Mouse (Mus musculus): ENCODE data around the gene Cul9. TPM values are rescaled to one million over a fixed set of nuclear protein-coding genes. Genes with fewer than 3 reads are reported as not detected.

Cul9 gene
- polyA plus RNA-seq, 1 experiment from 2014 or later: 10.6 TPM

DNA sequence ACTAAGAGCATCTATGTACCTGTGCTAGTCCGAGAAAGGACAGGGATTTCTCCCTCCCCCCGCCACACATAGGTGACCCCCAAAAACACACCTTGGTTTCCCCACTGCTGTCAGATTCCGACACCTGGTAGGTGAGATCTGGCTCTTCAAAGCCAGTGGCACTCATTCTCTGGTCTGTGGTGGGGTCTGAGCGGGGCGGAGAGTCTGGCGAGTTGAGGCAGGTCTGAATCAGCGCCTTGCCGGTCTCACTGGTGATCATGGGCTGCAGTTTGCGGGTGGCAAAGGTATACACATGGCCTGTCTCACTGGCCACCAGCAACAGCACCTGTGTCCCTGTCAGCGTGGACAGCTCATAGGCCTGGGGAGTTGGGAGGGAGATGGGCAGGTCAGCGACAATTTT is 7.3 kb upstream of the Cul9 start:
- Histone ChIP-seq H3K27me3 (no peaks in the 10 kb centered on the region), H3K4me1 (peaks cover 42% of the 10 kb centered on the region), H3K4me3 (replicated peaks) (peak overlapping the region; percentile 96), H3K9me3 (replicated peaks) (no peaks in the 10 kb centered on the region), H3K36me3 (peaks cover 38% of the 10 kb centered on the region), H3K27ac (replicated peaks) (peak overlapping the region; percentile 97), H3K9ac (peak overlapping the region; percentile 100; the same call in 1 of the 2 replicates), H3K4me2 (replicated peaks) (peak overlapping the region; percentile 79)
- no peak for ATAC-seq (ENCODE audit: insufficient number of reproducible peaks, low FRiP score, low TSS enrichment, low read depth)
- WGBS: 38% methylated on average over 11 of the region's 11 CpGs

DNA sequence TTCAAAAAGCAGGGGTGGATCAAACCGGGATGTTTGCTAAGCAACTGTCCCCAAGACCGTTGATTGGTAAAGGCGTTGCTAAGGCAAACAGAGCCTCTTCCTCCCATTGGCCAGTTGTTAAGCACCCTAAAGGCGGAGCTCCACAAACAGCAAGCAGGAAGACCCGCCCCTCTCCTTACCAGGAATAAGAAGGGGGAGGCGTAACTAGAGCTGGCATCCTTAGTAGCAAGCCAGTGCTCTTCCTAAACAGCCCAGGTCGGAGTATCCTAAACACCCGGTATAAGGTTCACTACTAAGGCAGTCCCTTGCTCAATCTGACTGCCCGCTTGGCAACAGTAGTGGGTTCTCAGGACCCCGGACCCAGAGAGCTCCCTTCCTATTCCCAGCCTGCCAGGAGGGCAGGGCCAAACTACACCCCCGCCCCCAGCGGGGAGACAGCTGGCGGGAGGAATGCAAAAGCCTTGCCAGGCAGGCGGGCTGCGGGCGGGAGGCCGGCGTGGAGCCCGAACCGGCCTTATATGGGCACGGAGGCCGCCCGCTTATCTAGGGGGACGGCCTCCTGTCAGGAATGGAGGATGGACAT is 6.7 kb upstream of the Cul9 start:
- H3K9ac ChIP-seq: no peak overlapping the region
- ATAC-seq (ENCODE audit: insufficient number of reproducible peaks, low FRiP score, low TSS enrichment, low read depth): peak; percentile 84
- H3K4me1 ChIP-seq: peaks cover 43% of the 10 kb centered on the region
- H3K4me3 ChIP-seq (replicated peaks): peak overlapping the region; percentile 96
- H3K4me2 ChIP-seq (replicated peaks): peak overlapping the region; percentile 79
- no peaks in the 10 kb centered on the region for H3K27me3 ChIP-seq
- WGBS: 4% methylated on average over 24 of the region's 24 CpGs
- H3K36me3 ChIP-seq: peaks cover 41% of the 10 kb centered on the region
- H3K27ac ChIP-seq (replicated peaks): peak overlapping the region; percentile 97
- H3K9me3 ChIP-seq (replicated peaks): no peaks in the 10 kb centered on the region

DNA sequence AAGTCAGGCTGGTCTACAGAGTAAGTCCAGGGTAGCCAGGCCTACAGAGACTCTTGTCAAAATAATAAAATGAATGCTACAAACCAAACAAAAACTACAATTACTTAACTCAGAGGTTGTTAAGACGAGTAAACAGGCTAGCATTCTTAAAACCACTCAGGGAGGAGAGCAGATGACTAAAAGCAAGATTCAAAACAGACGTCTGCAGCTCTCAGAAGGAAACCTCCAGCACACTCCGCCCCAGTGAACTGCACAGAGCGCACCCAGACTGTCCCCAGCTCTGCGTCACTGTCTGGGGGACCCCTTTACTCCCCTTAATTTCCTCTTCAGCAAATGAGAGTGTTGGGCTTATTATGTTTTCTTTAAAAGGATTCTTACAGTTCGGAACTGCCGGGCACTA is 6.0 kb upstream of the Cul9 start:
- Histone ChIP-seq H3K27ac (replicated peaks) (0 out of 2 replicates have a peak overlapping the region, but pooled peaks have one; percentile 97), H3K9me3 (replicated peaks) (no peaks in the 10 kb centered on the region), H3K36me3 (peaks cover 41% of the 10 kb centered on the region), H3K27me3 (no peaks in the 10 kb centered on the region), H3K4me3 (replicated peaks) (no peak overlapping the region), H3K4me1 (peaks cover 41% of the 10 kb centered on the region), H3K4me2 (replicated peaks) (no peak overlapping the region), H3K9ac (no peak overlapping the region)
- ATAC-seq (ENCODE audit: insufficient number of reproducible peaks, low FRiP score, low TSS enrichment, low read depth): no peak
- WGBS: 64% methylated on average over 7 of the region's 7 CpGs

DNA sequence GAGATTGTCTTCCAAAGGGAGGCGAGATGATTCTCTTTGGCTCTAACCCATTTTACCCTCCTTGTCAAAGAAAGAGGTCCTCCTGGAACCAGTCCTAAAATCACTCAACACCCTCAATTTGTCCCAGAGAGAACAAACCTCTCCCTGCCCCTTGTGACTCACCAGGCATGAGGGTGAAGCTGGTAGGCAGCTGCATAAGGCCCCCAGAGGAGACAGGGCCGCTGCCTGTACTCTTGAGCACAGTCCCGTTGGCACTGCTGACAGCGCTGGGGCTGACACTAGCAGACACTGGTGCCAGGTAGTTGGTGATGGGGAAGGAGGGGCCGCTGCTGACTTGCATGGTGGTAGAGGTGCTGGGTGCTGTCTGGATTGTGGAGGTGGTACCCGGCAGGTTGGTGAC is 5.2 kb upstream of the Cul9 start:
- Histone ChIP-seq H3K4me3 (replicated peaks) (no peak overlapping the region), H3K9ac (no peak overlapping the region), H3K27ac (replicated peaks) (no peak overlapping the region), H3K4me1 (peaks cover 41% of the 10 kb centered on the region), H3K36me3 (peaks cover 41% of the 10 kb centered on the region), H3K4me2 (replicated peaks) (no peak overlapping the region), H3K9me3 (replicated peaks) (no peaks in the 10 kb centered on the region), H3K27me3 (no peaks in the 10 kb centered on the region)
- ATAC-seq (ENCODE audit: insufficient number of reproducible peaks, low FRiP score, low TSS enrichment, low read depth): no peak
- WGBS: 93% methylated on average over 6 of the region's 6 CpGs

DNA sequence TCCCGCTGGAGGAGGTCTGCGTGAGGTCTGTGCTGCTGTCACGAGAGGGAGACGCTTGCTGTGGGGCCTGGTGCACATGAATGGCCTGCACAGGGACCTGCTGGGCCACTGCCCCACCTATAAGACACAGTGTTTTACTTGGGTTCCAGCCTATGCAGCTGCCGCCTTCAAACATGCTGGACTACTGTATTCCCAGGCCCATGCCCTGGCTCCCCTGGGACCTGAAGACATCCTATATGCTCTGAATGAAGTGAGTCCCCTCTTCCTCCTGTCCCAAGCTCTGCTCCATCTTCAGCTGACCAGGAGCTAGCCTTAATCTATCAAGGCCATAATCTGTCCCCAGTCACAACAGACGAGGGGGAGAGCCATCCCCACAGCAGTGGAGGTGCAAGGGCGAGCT is 4.7 kb upstream of the Cul9 start:
- Histone ChIP-seq H3K27ac (replicated peaks) (no peak overlapping the region), H3K4me1 (peaks cover 45% of the 10 kb centered on the region), H3K4me2 (replicated peaks) (no peak overlapping the region), H3K36me3 (peaks cover 41% of the 10 kb centered on the region), H3K4me3 (replicated peaks) (no peak overlapping the region), H3K9ac (no peak overlapping the region), H3K27me3 (no peaks in the 10 kb centered on the region), H3K9me3 (replicated peaks) (no peaks in the 10 kb centered on the region)
- WGBS: 91% methylated on average over 7 of the region's 7 CpGs
- ATAC-seq (ENCODE audit: insufficient number of reproducible peaks, low FRiP score, low TSS enrichment, low read depth): no peak

DNA sequence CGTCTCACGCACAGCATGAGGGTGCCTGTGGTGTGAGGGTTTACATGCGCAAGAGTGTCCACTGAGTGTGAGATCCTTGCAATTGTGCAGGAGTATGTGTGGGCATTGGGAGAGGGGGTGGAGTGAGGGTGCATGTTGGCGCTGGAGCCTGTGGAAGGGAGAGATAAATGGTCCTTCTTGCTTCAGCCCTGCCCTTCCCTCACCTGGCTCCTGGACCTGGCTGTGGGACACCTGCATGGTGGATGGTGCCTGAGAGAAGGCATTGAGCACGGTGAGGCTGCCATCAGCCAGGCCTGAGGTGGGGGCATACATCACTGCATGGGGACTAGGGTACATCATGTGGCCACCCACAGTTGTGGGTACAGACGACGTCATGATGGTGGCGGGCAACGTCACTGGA is 3.5 kb upstream of the Cul9 start:
- peaks cover 50% of the 10 kb centered on the region for H3K4me1 ChIP-seq
- no peak overlapping the region for H3K4me2 ChIP-seq (replicated peaks)
- WGBS: 88% methylated on average over 9 of the region's 9 CpGs
- no peak for ATAC-seq (ENCODE audit: insufficient number of reproducible peaks, low FRiP score, low TSS enrichment, low read depth)
- no peak overlapping the region for H3K4me3 ChIP-seq (replicated peaks)
- H3K27me3 ChIP-seq: no peaks in the 10 kb centered on the region
- H3K36me3 ChIP-seq: peaks cover 41% of the 10 kb centered on the region
- no peak overlapping the region for H3K9ac ChIP-seq
- H3K9me3 ChIP-seq (replicated peaks): no peaks in the 10 kb centered on the region
- H3K27ac ChIP-seq (replicated peaks): no peak overlapping the region

DNA sequence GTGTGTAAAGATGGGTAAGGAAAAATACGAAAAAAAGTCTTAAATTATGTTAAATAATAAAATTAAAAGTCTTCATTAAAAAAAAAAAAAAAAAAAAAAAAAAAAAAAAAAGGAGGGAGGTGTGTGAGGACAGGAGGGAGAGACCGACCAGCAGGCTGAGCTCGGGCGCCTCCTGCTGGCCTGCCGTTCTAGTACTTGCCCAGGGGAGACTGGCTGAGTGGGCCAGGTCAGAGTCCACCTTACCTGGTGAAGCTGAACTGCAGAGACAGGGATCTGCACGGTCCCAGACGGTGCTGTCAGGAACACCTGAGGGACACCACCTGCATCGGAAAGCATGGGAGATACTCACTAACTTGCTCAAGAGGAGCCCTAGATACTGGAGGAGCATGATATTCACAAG is 3.0 kb upstream of the Cul9 start:
- Histone ChIP-seq H3K27ac (replicated peaks) (no peak overlapping the region), H3K9me3 (replicated peaks) (no peaks in the 10 kb centered on the region), H3K4me3 (replicated peaks) (no peak overlapping the region), H3K27me3 (no peaks in the 10 kb centered on the region), H3K4me2 (replicated peaks) (no peak overlapping the region), H3K9ac (no peak overlapping the region), H3K36me3 (peaks cover 41% of the 10 kb centered on the region), H3K4me1 (peaks cover 45% of the 10 kb centered on the region)
- 30% methylated on average over 8 of the region's 8 CpGs for WGBS
- ATAC-seq (ENCODE audit: insufficient number of reproducible peaks, low FRiP score, low TSS enrichment, low read depth): no peak

DNA sequence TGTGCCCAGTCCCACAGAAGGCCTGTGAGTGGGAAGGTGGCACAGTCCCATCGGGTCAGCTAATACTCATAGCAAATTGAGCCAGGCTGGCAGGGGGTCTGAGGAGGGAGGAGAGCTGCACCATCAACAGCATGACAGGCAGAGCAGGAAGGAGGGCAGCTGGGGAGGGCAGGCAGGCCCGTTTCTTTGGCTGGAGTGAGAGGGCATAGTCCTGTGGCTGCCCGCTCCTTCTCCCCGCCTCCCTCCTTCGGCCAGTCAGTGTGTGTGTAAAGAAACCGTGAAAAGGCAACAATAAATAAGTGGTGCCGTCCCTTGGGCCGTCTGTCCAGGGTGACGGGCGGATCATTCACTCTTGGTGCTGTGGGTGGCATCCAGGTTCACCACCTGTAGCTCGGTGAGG is 2.6 kb upstream of the Cul9 start:
- Histone ChIP-seq H3K9me3 (replicated peaks) (no peaks in the 10 kb centered on the region), H3K27me3 (no peaks in the 10 kb centered on the region), H3K27ac (replicated peaks) (no peak overlapping the region), H3K36me3 (peaks cover 41% of the 10 kb centered on the region), H3K4me1 (peaks cover 41% of the 10 kb centered on the region), H3K9ac (no peak overlapping the region), H3K4me3 (replicated peaks) (no peak overlapping the region), H3K4me2 (replicated peaks) (no peak overlapping the region)
- WGBS: 59% methylated on average over 11 of the region's 11 CpGs
- no peak for ATAC-seq (ENCODE audit: insufficient number of reproducible peaks, low FRiP score, low TSS enrichment, low read depth)

DNA sequence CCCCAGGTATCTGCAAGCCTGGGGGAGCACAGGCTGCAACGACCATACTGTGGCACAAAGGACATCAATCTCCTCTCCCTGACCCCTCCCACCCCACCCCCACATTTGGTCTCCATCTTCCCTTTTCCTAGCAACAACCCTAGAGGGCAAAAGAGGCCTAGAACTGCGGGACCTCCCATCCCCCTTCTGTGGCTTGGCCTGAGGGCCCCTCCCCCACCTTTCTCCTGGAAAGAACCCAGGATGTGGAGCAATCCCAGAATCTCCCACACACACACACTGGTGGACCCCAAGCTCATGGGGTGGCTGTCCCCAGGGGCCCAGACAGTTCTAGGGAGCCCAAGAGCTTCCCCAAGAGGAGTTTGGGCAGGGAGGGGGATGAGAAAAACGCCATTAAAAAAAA is 1.7 kb upstream of the Cul9 start:
- H3K4me2 ChIP-seq (replicated peaks): no peak overlapping the region
- no peak overlapping the region for H3K9ac ChIP-seq
- no peak for ATAC-seq (ENCODE audit: insufficient number of reproducible peaks, low FRiP score, low TSS enrichment, low read depth)
- no peaks in the 10 kb centered on the region for H3K27me3 ChIP-seq
- H3K4me3 ChIP-seq (replicated peaks): no peak overlapping the region
- H3K36me3 ChIP-seq: peaks cover 44% of the 10 kb centered on the region
- no peak overlapping the region for H3K27ac ChIP-seq (replicated peaks)
- H3K9me3 ChIP-seq (replicated peaks): no peaks in the 10 kb centered on the region
- whole genome bisulfite sequencing: 23% methylated on average over 3 of the region's 3 CpGs
- H3K4me1 ChIP-seq: peaks cover 32% of the 10 kb centered on the region

DNA sequence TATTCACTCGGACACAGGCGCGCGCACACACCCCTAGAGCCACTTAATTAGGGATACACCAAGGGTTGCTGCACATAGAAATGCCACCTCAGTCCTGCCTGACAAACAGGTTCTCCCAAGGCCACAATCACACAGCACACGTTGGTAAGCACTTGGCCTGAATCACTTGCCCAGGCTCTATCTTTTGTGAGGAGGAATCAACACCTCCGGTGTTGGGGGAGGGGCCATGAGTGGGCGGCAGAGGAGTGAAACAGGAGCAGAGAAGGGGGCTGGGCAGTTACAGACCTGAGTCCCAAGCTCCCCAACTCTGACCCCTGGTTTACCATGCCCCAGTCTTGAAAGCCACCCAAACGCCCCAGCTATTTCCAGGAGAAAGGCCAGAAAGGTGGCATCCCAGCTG is 807 bp upstream of the Cul9 start:
- Histone ChIP-seq H3K27me3 (no peaks in the 10 kb centered on the region), H3K4me1 (peaks cover 24% of the 10 kb centered on the region), H3K9me3 (replicated peaks) (no peaks in the 10 kb centered on the region), H3K4me2 (replicated peaks) (peak overlapping the region; percentile 86), H3K9ac (no peak overlapping the region), H3K27ac (replicated peaks) (no peak overlapping the region), H3K36me3 (peaks cover 41% of the 10 kb centered on the region), H3K4me3 (replicated peaks) (no peak overlapping the region)
- WGBS: 22% methylated on average over 8 of the region's 8 CpGs
- no peak for ATAC-seq (ENCODE audit: insufficient number of reproducible peaks, low FRiP score, low TSS enrichment, low read depth)

DNA sequence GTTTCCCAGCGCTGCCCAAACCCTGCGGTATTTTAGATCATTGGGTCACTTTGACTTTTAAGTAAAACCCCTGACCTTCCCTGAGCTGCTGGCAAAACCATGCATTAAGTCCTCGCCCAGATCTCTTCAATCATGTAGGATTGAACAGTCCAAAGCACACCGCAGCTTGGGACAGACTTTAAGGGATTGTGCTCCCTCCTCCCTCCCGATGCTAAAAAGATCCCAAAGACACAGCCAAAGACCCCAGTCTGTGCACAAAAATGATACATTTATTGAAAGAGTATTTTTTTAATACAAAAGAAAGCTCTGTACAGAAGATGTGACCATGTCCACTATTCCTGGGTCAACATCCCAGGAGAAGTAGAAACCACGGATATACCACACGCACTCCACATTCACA is 403 bp upstream of the Cul9 start:
- peak overlapping the region; percentile 64 for H3K4me3 ChIP-seq (replicated peaks)
- 19% methylated on average over 7 of the region's 7 CpGs for WGBS
- H3K4me1 ChIP-seq: peaks cover 22% of the 10 kb centered on the region
- H3K9me3 ChIP-seq (replicated peaks): no peaks in the 10 kb centered on the region
- no peak for ATAC-seq (ENCODE audit: insufficient number of reproducible peaks, low FRiP score, low TSS enrichment, low read depth)
- peaks cover 41% of the 10 kb centered on the region for H3K36me3 ChIP-seq
- H3K9ac ChIP-seq: 0 out of 2 replicates have a peak overlapping the region, but pooled peaks have one; percentile 59
- no peaks in the 10 kb centered on the region for H3K27me3 ChIP-seq
- peak overlapping the region; percentile 86 for H3K4me2 ChIP-seq (replicated peaks)
- H3K27ac ChIP-seq (replicated peaks): no peak overlapping the region

DNA sequence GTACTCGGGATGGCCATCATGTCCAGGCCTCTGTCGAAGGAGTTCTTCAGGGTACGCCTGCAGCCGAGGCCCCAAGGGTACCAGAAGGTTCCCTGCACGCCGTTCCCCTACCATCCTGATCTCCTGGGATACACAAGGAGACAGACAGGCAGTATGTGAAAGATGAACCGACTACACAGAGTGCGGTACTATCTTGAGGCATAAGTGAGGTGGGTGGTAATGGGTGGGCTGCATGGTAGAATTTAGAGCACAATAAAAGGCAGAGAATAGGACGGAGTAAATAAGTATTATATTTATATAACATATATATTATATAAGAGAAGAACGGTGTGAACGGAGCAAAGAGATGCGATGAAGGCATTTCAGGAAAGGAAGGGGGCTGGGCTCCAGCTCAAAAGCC is 2.5 kb downstream of the Cul9 start:
- Histone ChIP-seq H3K9ac (no peak overlapping the region), H3K9me3 (replicated peaks) (no peaks in the 10 kb centered on the region), H3K4me3 (replicated peaks) (no peak overlapping the region), H3K36me3 (peaks cover 34% of the 10 kb centered on the region), H3K4me2 (replicated peaks) (no peak overlapping the region), H3K27ac (replicated peaks) (no peak overlapping the region), H3K27me3 (no peaks in the 10 kb centered on the region), H3K4me1 (peaks cover 22% of the 10 kb centered on the region)
- 86% methylated on average over 12 of the region's 12 CpGs for WGBS
- no peak for ATAC-seq (ENCODE audit: insufficient number of reproducible peaks, low FRiP score, low TSS enrichment, low read depth)

Measured in embryonic facial prominence, embryonic 15.5 days (tissue).